Mouse (Mus musculus): ENCODE data around the gene Kcnk4.

Kcnk4 gene

GRCm38 (mm10) chr19:6875834-6876233 is 58.5 kb downstream of the Kcnk4 start:
- no peak for DNase-seq (ENCODE audit: low spot score)

GRCm38 (mm10) chr19:6874257-6874656 is 60.1 kb downstream of the Kcnk4 start:
- DNase-seq (ENCODE audit: low spot score), result no peak

Measured in T-cell, adult 2 months (primary cell).